In the genomic region with DNA sequence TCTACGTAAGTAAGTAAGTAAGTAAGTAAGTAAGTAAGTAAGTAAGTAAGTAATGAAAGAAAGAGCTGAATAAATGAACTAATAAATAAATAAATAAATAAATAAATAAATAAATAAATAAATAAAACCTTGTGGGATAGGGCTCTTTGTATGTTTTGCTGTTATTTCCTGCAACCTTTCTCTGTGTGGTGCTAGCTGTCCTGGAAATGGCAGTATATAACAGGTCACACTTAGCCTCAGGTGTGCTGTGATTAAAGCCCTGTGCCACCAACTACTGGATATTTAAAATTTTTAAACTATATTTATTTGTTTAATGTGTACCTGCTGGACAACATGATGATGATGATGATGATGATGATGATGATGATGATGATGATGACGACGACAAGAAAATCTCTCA, we compare ENCODE assay signal across 26 mouse cellular contexts.
"Had no signal": no experiment of that assay in that cellular context is flagged by ENCODE, and none has a peak within 500 bp of the region (broad histone marks: within the 10 kb centered on the region; RNA-seq: fewer than 3 reads in every experiment).

No protein-coding gene starts in this region.

- H3K36me3 ChIP-seq: heart, embryonic 10.5 days; heart, embryonic 13.5 days; heart, embryonic 15.5 days; hindbrain, embryonic 13.5 days; hindbrain, embryonic 15.5 days; kidney, embryonic 15.5 days; limb, embryonic 13.5 days; liver, embryonic 13.5 days had no signal

- H3K4me1 ChIP-seq: heart, embryonic 10.5 days; heart, embryonic 13.5 days; heart, embryonic 15.5 days; hindbrain, embryonic 13.5 days; hindbrain, embryonic 15.5 days; kidney, embryonic 15.5 days; limb, embryonic 13.5 days; liver, embryonic 13.5 days had no signal

- H3K27ac ChIP-seq: heart, embryonic 10.5 days; heart, embryonic 13.5 days; heart, embryonic 15.5 days; hindbrain, embryonic 13.5 days; hindbrain, embryonic 15.5 days; hindbrain, postnatal 0 days; kidney, embryonic 15.5 days; kidney, postnatal 0 days; limb, embryonic 13.5 days; liver, embryonic 13.5 days had no signal

- H3K4me3 ChIP-seq: heart, embryonic 10.5 days; heart, embryonic 13.5 days; heart, embryonic 15.5 days; hindbrain, embryonic 13.5 days; hindbrain, embryonic 15.5 days; kidney, embryonic 15.5 days; limb, embryonic 13.5 days; liver, embryonic 13.5 days had no signal

- H3K9ac ChIP-seq: heart, embryonic 13.5 days; heart, embryonic 15.5 days; hindbrain, embryonic 13.5 days; hindbrain, embryonic 15.5 days; kidney, embryonic 15.5 days; limb, embryonic 13.5 days; liver, embryonic 13.5 days had no signal

- H3K4me2 ChIP-seq: heart, embryonic 13.5 days; heart, embryonic 15.5 days; hindbrain, embryonic 13.5 days; hindbrain, embryonic 15.5 days; kidney, embryonic 15.5 days; limb, embryonic 13.5 days; liver, embryonic 11.5 days; liver, embryonic 13.5 days had no signal

- ATAC-seq: hindbrain, postnatal 0 days; intestine, embryonic 16.5 days had no signal

- H3K27me3 ChIP-seq: heart, embryonic 13.5 days; heart, embryonic 15.5 days; hindbrain, embryonic 13.5 days; hindbrain, embryonic 15.5 days; kidney, embryonic 15.5 days; limb, embryonic 13.5 days; liver, embryonic 13.5 days had no signal

- DNase-seq: gastrocnemius, postnatal 14 days; gastrocnemius, postnatal 36 days; heart, adult 18-20 months; heart, postnatal 14 days; heart, postnatal 36 days; kidney, adult 11 months; kidney, adult 2 months; kidney, adult 9 months; kidney, postnatal 14 days; kidney, postnatal 36 days; layer of hippocampus, adult 9-11 months; layer of hippocampus, postnatal 36 days; left cerebral cortex, postnatal 4 days; liver; liver, embryonic 13.5 days had no signal
